Mouse (Mus musculus): ENCODE data around the gene Ak1. TPM values are rescaled to one million over a fixed set of nuclear protein-coding genes. Genes with fewer than 3 reads are reported as not detected.

Ak1 gene
- polyA plus RNA-seq, 1 experiment from 2014 or later, result 22.8 TPM

GRCm38 (mm10) chr2:32591249-32591648, 30.3 kb upstream of the Ak1 start:
- 76% methylated on average over 6 of the region's 6 CpGs for WGBS
- Histone ChIP-seq H3K9ac (ENCODE audit: low read length) (no peak overlapping the region), H3K4me3 (ENCODE audit: low read depth, low read length) (no peak overlapping the region), H3K4me1 (replicated peaks; ENCODE audit: control insufficient read depth, insufficient read depth, low read length) (peaks cover 20% of the 10 kb centered on the region), H3K9me3 (ENCODE audit: control insufficient read depth, low read length) (no peaks in the 10 kb centered on the region), H3K36me3 (ENCODE audit: control insufficient read depth, insufficient read depth, low read length) (peaks cover 20% of the 10 kb centered on the region; the same call in 1 of the 2 replicates), H3K27me3 (replicated peaks; ENCODE audit: control insufficient read depth, insufficient read depth, low read length) (no peaks in the 10 kb centered on the region), H3K4me2 (ENCODE audit: low read length) (no peak overlapping the region), H3K27ac (ENCODE audit: low read depth) (no peak overlapping the region)
- DNase-seq (ENCODE audit: low spot score) (no peak), ATAC-seq (replicated peaks; ENCODE audit: low FRiP score, low TSS enrichment, low read depth) (no peak)

- DNase-seq (ENCODE audit: low spot score) (no peak), ATAC-seq (replicated peaks; ENCODE audit: low FRiP score, low TSS enrichment, low read depth) (no peak)
- H3K4me3 ChIP-seq (ENCODE audit: low read depth, low read length), result no peak overlapping the region
- 91% methylated on average over 13 of the region's 13 CpGs for WGBS
- H3K9ac ChIP-seq (ENCODE audit: low read length), result no peak overlapping the region
- H3K4me2 ChIP-seq (ENCODE audit: low read length), result no peak overlapping the region
- no peaks in the 10 kb centered on the region for H3K9me3 ChIP-seq (ENCODE audit: control insufficient read depth, low read length)
- no peaks in the 10 kb centered on the region for H3K27me3 ChIP-seq (replicated peaks; ENCODE audit: control insufficient read depth, insufficient read depth, low read length)
- H3K4me1 ChIP-seq (replicated peaks; ENCODE audit: control insufficient read depth, insufficient read depth, low read length), result no peaks in the 10 kb centered on the region; the same call in 1 of the 2 replicates
- no peak overlapping the region for H3K27ac ChIP-seq (ENCODE audit: low read depth)
- peaks cover 29% of the 10 kb centered on the region for H3K36me3 ChIP-seq (ENCODE audit: control insufficient read depth, insufficient read depth, low read length)
Measured at GRCm38 (mm10) chr2:32596725-32597124, 24.8 kb upstream of the Ak1 start.

GRCm38 (mm10) chr2:32597248-32597647, 24.3 kb upstream of the Ak1 start:
- H3K27ac ChIP-seq (ENCODE audit: low read depth), result no peak overlapping the region
- no peaks in the 10 kb centered on the region for H3K27me3 ChIP-seq (replicated peaks; ENCODE audit: control insufficient read depth, insufficient read depth, low read length)
- ATAC-seq (replicated peaks; ENCODE audit: low FRiP score, low TSS enrichment, low read depth) (no peak), DNase-seq (ENCODE audit: low spot score) (no peak)
- no peaks in the 10 kb centered on the region; the same call in 1 of the 2 replicates for H3K4me1 ChIP-seq (replicated peaks; ENCODE audit: control insufficient read depth, insufficient read depth, low read length)
- WGBS, result 83% methylated on average over 5 of the region's 5 CpGs
- H3K4me3 ChIP-seq (ENCODE audit: low read depth, low read length), result no peak overlapping the region
- no peaks in the 10 kb centered on the region for H3K9me3 ChIP-seq (ENCODE audit: control insufficient read depth, low read length)
- H3K4me2 ChIP-seq (ENCODE audit: low read length), result no peak overlapping the region
- H3K36me3 ChIP-seq (ENCODE audit: control insufficient read depth, insufficient read depth, low read length), result peaks cover 29% of the 10 kb centered on the region
- H3K9ac ChIP-seq (ENCODE audit: low read length), result no peak overlapping the region

GRCm38 (mm10) chr2:32597699-32598098, 23.9 kb upstream of the Ak1 start:
- no peak for DNase-seq (ENCODE audit: low spot score)
- Histone ChIP-seq H3K9me3 (ENCODE audit: control insufficient read depth, low read length) (no peaks in the 10 kb centered on the region), H3K4me3 (ENCODE audit: low read depth, low read length) (no peak overlapping the region), H3K9ac (ENCODE audit: low read length) (no peak overlapping the region), H3K4me2 (ENCODE audit: low read length) (no peak overlapping the region), H3K36me3 (ENCODE audit: control insufficient read depth, insufficient read depth, low read length) (peaks cover 29% of the 10 kb centered on the region), H3K27me3 (replicated peaks; ENCODE audit: control insufficient read depth, insufficient read depth, low read length) (no peaks in the 10 kb centered on the region), H3K4me1 (replicated peaks; ENCODE audit: control insufficient read depth, insufficient read depth, low read length) (no peaks in the 10 kb centered on the region; the same call in 1 of the 2 replicates), H3K27ac (ENCODE audit: low read depth) (no peak overlapping the region)
- no peak for ATAC-seq (replicated peaks; ENCODE audit: low FRiP score, low TSS enrichment, low read depth)
- 90% methylated on average over 5 of the region's 5 CpGs for WGBS

GRCm38 (mm10) chr2:32598506-32598905, 23.1 kb upstream of the Ak1 start:
- ATAC-seq (replicated peaks; ENCODE audit: low FRiP score, low TSS enrichment, low read depth) (no peak), DNase-seq (ENCODE audit: low spot score) (no peak)
- H3K9ac ChIP-seq (ENCODE audit: low read length), result no peak overlapping the region
- no peak overlapping the region for H3K4me3 ChIP-seq (ENCODE audit: low read depth, low read length)
- no peaks in the 10 kb centered on the region; the same call in 1 of the 2 replicates for H3K4me1 ChIP-seq (replicated peaks; ENCODE audit: control insufficient read depth, insufficient read depth, low read length)
- 89% methylated on average over 8 of the region's 8 CpGs for WGBS
- no peak overlapping the region for H3K4me2 ChIP-seq (ENCODE audit: low read length)
- peaks cover 29% of the 10 kb centered on the region for H3K36me3 ChIP-seq (ENCODE audit: control insufficient read depth, insufficient read depth, low read length)
- H3K27ac ChIP-seq (ENCODE audit: low read depth), result no peak overlapping the region
- H3K27me3 ChIP-seq (replicated peaks; ENCODE audit: control insufficient read depth, insufficient read depth, low read length), result no peaks in the 10 kb centered on the region
- H3K9me3 ChIP-seq (ENCODE audit: control insufficient read depth, low read length), result no peaks in the 10 kb centered on the region

- Histone ChIP-seq H3K27ac (ENCODE audit: low read depth) (no peak within 1 kb of the TSS), H3K9ac (ENCODE audit: low read length) (no peak within 1 kb of the TSS), H3K4me3 (ENCODE audit: low read depth, low read length) (no peak within 1 kb of the TSS), H3K36me3 (ENCODE audit: control insufficient read depth, insufficient read depth, low read length) (peaks cover 24% of the 10 kb centered on the region), H3K27me3 (replicated peaks; ENCODE audit: control insufficient read depth, insufficient read depth, low read length) (no peaks in the 10 kb centered on the region), H3K4me1 (replicated peaks; ENCODE audit: control insufficient read depth, insufficient read depth, low read length) (no peaks in the 10 kb centered on the region; the same call in 1 of the 2 replicates), H3K9me3 (ENCODE audit: control insufficient read depth, low read length) (no peaks in the 10 kb centered on the region), H3K4me2 (ENCODE audit: low read length) (no peak within 1 kb of the TSS)
- 88% methylated on average over 3 of the region's 3 CpGs for whole genome bisulfite sequencing
- no peak for DNase-seq (ENCODE audit: low spot score)
- ATAC-seq (replicated peaks; ENCODE audit: low FRiP score, low TSS enrichment, low read depth), result no peak
Measured at GRCm38 (mm10) chr2:32599409-32599808, 22.1 kb upstream of the Ak1 start, which contains the start of gene St6galnac6. Gene St6galnac6, plus strand, starts transcription at chr2:32599709.

- Histone ChIP-seq H3K4me3 (ENCODE audit: low read depth, low read length) (no peak overlapping the region), H3K4me2 (ENCODE audit: low read length) (no peak overlapping the region), H3K4me1 (replicated peaks; ENCODE audit: control insufficient read depth, insufficient read depth, low read length) (no peaks in the 10 kb centered on the region; the same call in 1 of the 2 replicates), H3K9ac (ENCODE audit: low read length) (no peak overlapping the region), H3K27me3 (replicated peaks; ENCODE audit: control insufficient read depth, insufficient read depth, low read length) (no peaks in the 10 kb centered on the region), H3K9me3 (ENCODE audit: control insufficient read depth, low read length) (no peaks in the 10 kb centered on the region), H3K27ac (ENCODE audit: low read depth) (no peak overlapping the region), H3K36me3 (ENCODE audit: control insufficient read depth, insufficient read depth, low read length) (peaks cover 9% of the 10 kb centered on the region)
- ATAC-seq (replicated peaks; ENCODE audit: low FRiP score, low TSS enrichment, low read depth) (peak; percentile 71), DNase-seq (ENCODE audit: low spot score) (no peak)
- 41% methylated on average over 8 of the region's 8 CpGs for WGBS
Measured at GRCm38 (mm10) chr2:32601417-32602065, 20.0 kb upstream of the Ak1 start.

GRCm38 (mm10) chr2:32602600-32603054, 18.9 kb upstream of the Ak1 start:
- H3K4me3 ChIP-seq (ENCODE audit: low read depth, low read length), result peak overlapping the region; percentile 31
- peaks cover 3% of the 10 kb centered on the region for H3K36me3 ChIP-seq (ENCODE audit: control insufficient read depth, insufficient read depth, low read length)
- peak overlapping the region; percentile 45 for H3K4me2 ChIP-seq (ENCODE audit: low read length)
- H3K4me1 ChIP-seq (replicated peaks; ENCODE audit: control insufficient read depth, insufficient read depth, low read length), result no peaks in the 10 kb centered on the region; the same call in 1 of the 2 replicates
- H3K9me3 ChIP-seq (ENCODE audit: control insufficient read depth, low read length), result no peaks in the 10 kb centered on the region
- H3K27ac ChIP-seq (ENCODE audit: low read depth), result peak overlapping the region; percentile 40; the same call in 1 of the 2 replicates
- DNase-seq (ENCODE audit: low spot score) (peak; percentile 98), ATAC-seq (replicated peaks; ENCODE audit: low FRiP score, low TSS enrichment, low read depth) (peak; percentile 33; the same call in 1 of the 2 replicates)
- H3K27me3 ChIP-seq (replicated peaks; ENCODE audit: control insufficient read depth, insufficient read depth, low read length), result no peaks in the 10 kb centered on the region
- peak overlapping the region; percentile 35; the same call in 1 of the 2 replicates for H3K9ac ChIP-seq (ENCODE audit: low read length)
- under 1% methylated on average over 11 of the region's 11 CpGs for WGBS

- no peak for ATAC-seq (replicated peaks; ENCODE audit: low FRiP score, low TSS enrichment, low read depth)
- 40% methylated on average over 10 of the region's 10 CpGs for WGBS
- Histone ChIP-seq H3K36me3 (ENCODE audit: control insufficient read depth, insufficient read depth, low read length) (no peaks in the 10 kb centered on the region), H3K4me3 (ENCODE audit: low read depth, low read length) (no peak overlapping the region), H3K9ac (ENCODE audit: low read length) (no peak overlapping the region), H3K4me1 (replicated peaks; ENCODE audit: control insufficient read depth, insufficient read depth, low read length) (peaks cover 13% of the 10 kb centered on the region), H3K27ac (ENCODE audit: low read depth) (no peak overlapping the region), H3K4me2 (ENCODE audit: low read length) (no peak overlapping the region), H3K9me3 (ENCODE audit: control insufficient read depth, low read length) (no peaks in the 10 kb centered on the region), H3K27me3 (replicated peaks; ENCODE audit: control insufficient read depth, insufficient read depth, low read length) (no peaks in the 10 kb centered on the region)
- no peak for DNase-seq (ENCODE audit: low spot score)
Measured at GRCm38 (mm10) chr2:32604631-32605030, 16.9 kb upstream of the Ak1 start.
